In the genomic region with DNA sequence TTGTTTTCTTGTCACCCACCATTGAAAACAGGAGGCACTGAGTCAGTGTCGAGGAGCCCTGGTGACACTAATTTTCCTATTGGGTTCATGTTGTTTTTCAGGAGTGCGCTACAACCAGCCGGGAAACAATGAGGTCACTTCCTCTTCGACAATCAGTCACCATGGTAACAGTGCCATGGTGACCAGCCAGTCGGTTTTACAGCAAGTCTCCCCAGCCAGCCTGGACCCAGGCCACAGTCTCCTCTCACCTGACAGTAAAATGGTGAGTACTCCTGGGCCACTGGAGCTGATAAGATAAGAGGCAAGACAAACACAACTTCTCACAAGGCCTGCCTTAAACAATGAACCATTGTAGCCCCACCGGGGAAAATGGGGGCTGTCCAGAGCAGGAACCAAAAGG, we compare ENCODE assay signal across 9 mouse cellular contexts. TPM values are rescaled to one million over a fixed set of nuclear protein-coding genes. Genes with fewer than 3 reads are reported as not detected.
DNase-seq lines count a peak whose midpoint lies in the region; ATAC-seq lines count a peak whose summit lies in the region.
"Had no signal": no experiment of that assay in that cellular context is flagged by ENCODE, and none has a peak within 500 bp of the region (broad histone marks: within the 10 kb centered on the region; RNA-seq: fewer than 3 reads in every experiment).

No protein-coding gene starts in this region.

- no peak overlapping the region for H3K4me3 ChIP-seq in intestine, embryonic 15.5 days (replicated peaks)
- no peak overlapping the region for H3K4me3 ChIP-seq in stomach, embryonic 15.5 days (replicated peaks)

- no peaks in the 10 kb centered on the region for H3K27me3 ChIP-seq in intestine, embryonic 15.5 days (replicated peaks)
- H3K27me3 ChIP-seq in stomach, embryonic 15.5 days (replicated peaks): no peaks in the 10 kb centered on the region

- H3K4me2 ChIP-seq in intestine, embryonic 15.5 days (replicated peaks): peak overlapping the region; percentile 9; the same call in 1 of the 2 replicates
- H3K4me2 ChIP-seq in stomach, embryonic 15.5 days: no peak overlapping the region

- intact Hi-C loops in heart, postnatal 14 days (cut with DNase I): no loop called here

- H3K9me3 ChIP-seq in intestine, embryonic 15.5 days: no peaks in the 10 kb centered on the region
- H3K9me3 ChIP-seq in stomach, embryonic 15.5 days: no peaks in the 10 kb centered on the region

- peaks cover 20% of the 10 kb centered on the region; the same call in 1 of the 2 replicates for H3K4me1 ChIP-seq in intestine, embryonic 15.5 days (replicated peaks)
- H3K4me1 ChIP-seq in stomach, embryonic 15.5 days: peaks cover 18% of the 10 kb centered on the region

- ATAC-seq in intestine, embryonic 15.5 days: peak; percentile 91
- ATAC-seq in stomach, embryonic 15.5 days (ENCODE audit: insufficient read depth, low FRiP score, low read depth): peak; percentile 83
- no peak for ATAC-seq in megakaryocyte-erythroid progenitor cell, adult 5-6 weeks (replicated peaks; ENCODE audit: low FRiP score, low TSS enrichment, poor library complexity, severe bottlenecking)

- no peak overlapping the region for H3K27ac ChIP-seq in intestine, embryonic 15.5 days
- 0 out of 2 replicates have a peak overlapping the region, but pooled peaks have one; percentile 61 for H3K27ac ChIP-seq in stomach, embryonic 15.5 days

- 22% methylated on average over 6 of the region's 6 CpGs for WGBS in intestine, embryonic 15.5 days
- 34% methylated on average over 6 of the region's 6 CpGs for WGBS in stomach, embryonic 15.5 days

- peak; percentile 88 for DNase-seq in heart, adult 11 months
- no peak for DNase-seq in heart, postnatal 14 days
- peak; percentile 26 for DNase-seq in ovary, postnatal 36 days (ENCODE audit: low spot score)
- DNase-seq in ovary, postnatal 14 days (ENCODE audit: low spot score): no peak
- no peak for DNase-seq in gastrocnemius, adult 18-20 months (ENCODE audit: low spot score)
- DNase-seq: gastrocnemius, postnatal 36 days had no signal

- no peak overlapping the region for H3K9ac ChIP-seq in intestine, embryonic 15.5 days
- H3K9ac ChIP-seq in stomach, embryonic 15.5 days: no peak overlapping the region

- H3K36me3 ChIP-seq in intestine, embryonic 15.5 days: no peaks in the 10 kb centered on the region
- H3K36me3 ChIP-seq in stomach, embryonic 15.5 days: no peaks in the 10 kb centered on the region

RNA-seq across cellular contexts. Expression of a gene that starts 32.7 kb away (rescaled TPM):
- not detected for total RNA-seq in heart, postnatal 14 days (2021)
- 9.3 and 11.2 TPM in 2 replicates for polyA plus RNA-seq in intestine, embryonic 15.5 days (2015; fragmentation: Nextera tagmentation; extraction: Ambion mirVana)
- polyA plus RNA-seq in stomach, embryonic 15.5 days (2015; fragmentation: Nextera tagmentation; extraction: Ambion mirVana): 6.0 and 8.0 TPM in 2 replicates
- total RNA-seq in gastrocnemius, adult 18-20 months (2021): not detected
- not detected in 2 replicates for total RNA-seq in megakaryocyte-erythroid progenitor cell, adult 5-6 weeks (2014; fragmentation: Nextera tagmentation)
- total RNA-seq in megakaryocyte-erythroid progenitor cell, adult 5-6 weeks (2017): not detected in 2 replicates
- total RNA-seq: gastrocnemius, postnatal 36 days had no signal

RNA-seq across cellular contexts. Expression of a gene that starts 59.3 kb away (rescaled TPM):
- total RNA-seq in heart, postnatal 14 days (2021): 10 to 100 TPM; 10.1 TPM
- 28.4 and 31.2 TPM in 2 replicates for polyA plus RNA-seq in intestine, embryonic 15.5 days (2015; fragmentation: Nextera tagmentation; extraction: Ambion mirVana)
- polyA plus RNA-seq in stomach, embryonic 15.5 days (2015; fragmentation: Nextera tagmentation; extraction: Ambion mirVana): 30.4 and 31.0 TPM in 2 replicates
- 10 to 100 TPM in 1 of 2 experiments, 1 to 10 TPM in 1; 9.5 to 10.5 TPM for total RNA-seq in gastrocnemius, adult 18-20 months (2021)
- total RNA-seq in megakaryocyte-erythroid progenitor cell, adult 5-6 weeks (2014; fragmentation: Nextera tagmentation): 29.1 and 31.5 TPM in 2 replicates
- 58.8 and 95.1 TPM in 2 replicates for total RNA-seq in megakaryocyte-erythroid progenitor cell, adult 5-6 weeks (2017)

Comparison
In these comparisons a context has a peak if more than half of its experiments do, and no peak if none do; other contexts are left out.
1. DNase-seq: peak in heart, adult 11 months (single experiment) and ovary, postnatal 36 days (single experiment); none in heart, postnatal 14 days (0 of 2), ovary, postnatal 14 days (single experiment) and gastrocnemius, adult 18-20 months (single experiment).